10 mouse cellular contexts compared by ENCODE assay signal in the genomic region with DNA sequence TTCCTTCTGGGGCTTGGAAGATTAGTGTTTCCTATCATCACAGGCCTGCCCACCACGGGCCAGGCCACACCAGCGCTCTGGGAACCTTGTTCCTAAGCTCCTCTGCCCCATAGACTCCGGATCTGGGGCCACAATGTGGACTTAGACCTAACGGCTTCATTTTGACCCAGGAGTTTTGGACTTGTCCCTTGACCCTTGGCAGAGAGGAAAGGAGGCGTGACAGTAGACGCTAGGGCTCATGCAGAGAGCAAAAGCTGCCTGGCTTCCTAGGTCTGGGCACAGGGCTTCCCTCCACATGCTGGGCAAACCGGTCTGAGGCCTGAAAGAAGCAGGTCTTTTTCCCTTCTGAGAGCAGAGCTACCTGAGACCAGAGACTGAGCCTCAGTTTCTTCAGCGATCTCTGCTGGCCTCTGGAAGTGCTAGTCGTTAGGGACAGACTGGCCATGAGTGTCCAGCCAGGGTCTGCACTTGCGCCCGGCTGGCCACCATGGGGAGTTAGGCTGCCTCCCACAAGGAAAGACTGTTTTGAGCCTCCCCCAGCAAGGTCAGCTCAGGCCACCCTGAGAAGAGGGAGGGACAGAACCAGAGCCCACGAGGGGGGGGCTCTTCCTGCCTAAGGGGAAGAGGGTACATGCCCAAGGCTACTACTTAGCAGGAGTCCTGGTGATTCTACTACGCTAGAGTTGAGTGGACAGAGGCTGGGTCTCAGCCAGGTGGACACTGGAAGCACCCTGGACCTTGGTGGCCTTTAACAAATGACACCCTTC. TPM values are rescaled to one million over a fixed set of nuclear protein-coding genes. Genes with fewer than 3 reads are reported as not detected.
A peak's percentile ranks its signal among the peaks of the same experiment; 100 is the strongest.
DNase-seq lines count a peak whose midpoint lies in the region; ATAC-seq lines count a peak whose summit lies in the region.
"Had no signal": no experiment of that assay in that cellular context is flagged by ENCODE, and none has a peak within 500 bp of the region (broad histone marks: within the 10 kb centered on the region; RNA-seq: fewer than 3 reads in every experiment).

No protein-coding gene starts in this region.

- peak; percentile 51 to 57 for DNase-seq in right cerebral cortex, postnatal 10 days (ENCODE audit: low spot score in 2 of 2)
- no peak for DNase-seq in right cerebral cortex, adult 18-20 months
- DNase-seq in heart, postnatal 25 days (ENCODE audit: low spot score): peak; percentile 61
- peak; percentile 74 for DNase-seq in testis, postnatal 14 days (ENCODE audit: low spot score)
- DNase-seq in left cerebral cortex, postnatal 25 days (ENCODE audit: low spot score in 2 of 2): no peak
- DNase-seq: lung, embryonic 14.5 days had no signal

- WGBS in hindbrain, embryonic 13.5 days: 81% methylated on average over 13 of the region's 13 CpGs
- 75% methylated on average over 13 of the region's 13 CpGs for WGBS in hindbrain, embryonic 12.5 days

- H3K27ac ChIP-seq in hindbrain, embryonic 13.5 days: peak overlapping the region; percentile 44
- no peak overlapping the region for H3K27ac ChIP-seq in hindbrain, embryonic 12.5 days

- H3K27me3 ChIP-seq in hindbrain, embryonic 13.5 days: peaks cover 3% of the 10 kb centered on the region; the same call in 1 of the 2 replicates
- peaks cover 3% of the 10 kb centered on the region for H3K27me3 ChIP-seq in hindbrain, embryonic 12.5 days

- no peaks in the 10 kb centered on the region for H3K9me3 ChIP-seq in hindbrain, embryonic 13.5 days
- H3K9me3 ChIP-seq in hindbrain, embryonic 12.5 days (replicated peaks): no peaks in the 10 kb centered on the region

- H3K4me1 ChIP-seq in hindbrain, embryonic 13.5 days (replicated peaks): peaks cover 58% of the 10 kb centered on the region
- H3K4me1 ChIP-seq in hindbrain, embryonic 12.5 days: peaks cover 25% of the 10 kb centered on the region

- H3K4me3 ChIP-seq in hindbrain, embryonic 13.5 days: no peak overlapping the region
- H3K4me3 ChIP-seq in hindbrain, embryonic 12.5 days: no peak overlapping the region

- H3K4me2 ChIP-seq in hindbrain, embryonic 13.5 days: no peak overlapping the region
- H3K4me2 ChIP-seq in hindbrain, embryonic 12.5 days (replicated peaks): no peak overlapping the region
- H3K4me2 ChIP-seq: lung, embryonic 14.5 days had no signal

- 0 out of 2 replicates have a peak overlapping the region, but pooled peaks have one; percentile 46 for H3K9ac ChIP-seq in hindbrain, embryonic 13.5 days
- H3K9ac ChIP-seq in hindbrain, embryonic 12.5 days: no peak overlapping the region
- H3K9ac ChIP-seq: lung, embryonic 14.5 days had no signal

- ATAC-seq in hindbrain, embryonic 13.5 days (ENCODE audit: low FRiP score): no peak
- ATAC-seq in hindbrain, embryonic 12.5 days (ENCODE audit: low FRiP score): no peak
- ATAC-seq in erythroid progenitor cell, adult 5-6 weeks (replicated peaks; ENCODE audit: low FRiP score, poor library complexity, severe bottlenecking): no peak

- intact Hi-C loops in heart, postnatal 25 days (cut with DNase I): no loop called here
- intact Hi-C loops in left cerebral cortex, postnatal 25 days (cut with DNase I): loop anchor here (10.0 kb wide), 1 partner anchor 441 kb away; no protein-coding TSS in a partner anchor

- H3K36me3 ChIP-seq in hindbrain, embryonic 13.5 days: peaks cover 68% of the 10 kb centered on the region
- H3K36me3 ChIP-seq in hindbrain, embryonic 12.5 days: peaks cover 62% of the 10 kb centered on the region

RNA-seq across cellular contexts. Expression of gene Ppara, which starts 29.0 kb away (rescaled TPM):
- polyA plus RNA-seq in hindbrain, embryonic 13.5 days (2015; fragmentation: Nextera tagmentation; extraction: Ambion mirVana): 1.2 and 1.7 TPM in 2 replicates
- polyA plus RNA-seq in hindbrain, embryonic 12.5 days (2016; fragmentation: Nextera tagmentation; extraction: Ambion mirVana): 1.0 and 1.1 TPM in 2 replicates
- total RNA-seq in heart, postnatal 25 days (2021): 10 to 100 TPM; 44.7 to 58.8 TPM
- total RNA-seq in left cerebral cortex, postnatal 25 days (2021): 1 to 10 TPM; 3.3 to 4.2 TPM
- total RNA-seq in erythroid progenitor cell, adult 5-6 weeks (2015; ENCODE audit: low replicate concordance): not detected in 2 replicates
- total RNA-seq in erythroid progenitor cell, adult 5-6 weeks (2017; ENCODE audit: low replicate concordance): not detected in 2 replicates
- total RNA-seq: common myeloid progenitor, adult 5-6 weeks had no signal

Comparison
In these comparisons a context has a peak if more than half of its experiments do, and no peak if none do; other contexts are left out.
1. DNase-seq: peak in right cerebral cortex, postnatal 10 days (2 of 2), heart, postnatal 25 days (single experiment) and testis, postnatal 14 days (single experiment); none in right cerebral cortex, adult 18-20 months (single experiment) and left cerebral cortex, postnatal 25 days (0 of 2).
2. RNA of gene Ppara, which starts 29.0 kb away (total RNA-seq): 44.7 to 58.8 TPM in heart, postnatal 25 days; 3.3 to 4.2 TPM in left cerebral cortex, postnatal 25 days and not detected in erythroid progenitor cell, adult 5-6 weeks; every median in the first group is over 4 times any median in the second.